Mouse (Mus musculus): ENCODE results near the gene Nr2f1. TPM values are rescaled to one million over a fixed set of nuclear protein-coding genes. Genes with fewer than 3 reads are reported as not detected.
A peak's percentile ranks its signal among the peaks of the same experiment; 100 is the strongest.

Nr2f1 gene
- polyA plus RNA-seq, 1 experiment from 2014 or later, result 6.5 TPM

DNA sequence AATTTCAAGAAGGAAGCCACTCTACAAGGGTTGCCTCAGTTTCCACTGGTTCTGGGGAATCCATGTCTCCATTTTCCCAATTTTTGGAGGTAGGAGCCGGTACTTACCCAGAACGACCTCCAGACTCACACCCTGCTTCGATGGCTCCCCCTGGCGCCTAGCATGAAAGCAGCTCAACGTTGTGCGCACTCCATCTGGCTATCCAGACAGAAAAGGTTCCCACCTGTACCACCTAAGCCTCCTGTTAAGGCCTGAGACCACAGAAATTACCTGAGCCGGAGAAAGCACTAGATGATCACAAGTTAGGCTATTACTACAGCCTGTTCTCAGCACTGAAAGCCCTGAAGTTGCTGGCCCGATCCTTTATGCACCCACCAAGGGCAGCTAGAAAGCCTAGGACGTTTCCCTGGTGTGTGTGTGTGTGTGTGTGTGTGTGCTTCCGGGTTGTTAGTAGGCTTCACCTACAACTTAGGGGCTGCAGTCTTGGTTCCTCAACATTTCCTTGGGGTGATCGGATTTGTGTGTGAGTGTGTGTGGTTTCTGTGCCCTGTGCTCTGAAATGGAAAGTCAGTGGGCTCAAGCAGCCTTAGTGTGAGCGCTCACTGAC is 13.1 kb downstream of the Nr2f1 start:
- H3K36me3 ChIP-seq (ENCODE audit: control insufficient read depth, insufficient read depth, low read length), result 0 out of 2 replicates have a peak, but pooled peaks cover 2% of the 10 kb centered on the region
- no peak overlapping the region for H3K27ac ChIP-seq (ENCODE audit: low read depth, low read length)
- no peak for DNase-seq (ENCODE audit: low spot score)
- peaks cover 89% of the 10 kb centered on the region for H3K27me3 ChIP-seq (replicated peaks; ENCODE audit: control insufficient read depth, insufficient read depth, low read length)
- no peak for ATAC-seq (replicated peaks; ENCODE audit: low FRiP score)
- H3K4me3 ChIP-seq (ENCODE audit: low read depth, low read length), result no peak overlapping the region
- H3K4me2 ChIP-seq, result no peak overlapping the region
- H3K4me1 ChIP-seq (replicated peaks; ENCODE audit: control insufficient read depth, insufficient read depth, low read length), result no peaks in the 10 kb centered on the region
- no peak overlapping the region for H3K9ac ChIP-seq (ENCODE audit: low read depth, low read length)
- WGBS, result 17% methylated on average over 12 of the region's 12 CpGs
- no peaks in the 10 kb centered on the region for H3K9me3 ChIP-seq (ENCODE audit: control insufficient read depth, low read length)

GRCm38 (mm10) chr13:78184786-78185466 is 14.6 kb downstream of the Nr2f1 start:
- WGBS, result 5% methylated on average over 14 of the region's 14 CpGs

GRCm38 (mm10) chr13:78183986-78184385 is 15.6 kb downstream of the Nr2f1 start:
- WGBS, result 10% methylated on average over 5 of the region's 5 CpGs

More at GRCm38 (mm10) chr13:78184786-78185466, 14.6 kb downstream of the Nr2f1 start:
- Histone ChIP-seq H3K9ac (ENCODE audit: low read depth, low read length) (no peak overlapping the region), H3K27ac (ENCODE audit: low read depth, low read length) (no peak overlapping the region), H3K27me3 (replicated peaks; ENCODE audit: control insufficient read depth, insufficient read depth, low read length) (peaks cover 93% of the 10 kb centered on the region), H3K9me3 (ENCODE audit: control insufficient read depth, low read length) (no peaks in the 10 kb centered on the region), H3K36me3 (ENCODE audit: control insufficient read depth, insufficient read depth, low read length) (0 out of 2 replicates have a peak, but pooled peaks cover 2% of the 10 kb centered on the region), H3K4me1 (replicated peaks; ENCODE audit: control insufficient read depth, insufficient read depth, low read length) (no peaks in the 10 kb centered on the region), H3K4me3 (ENCODE audit: low read depth, low read length) (no peak overlapping the region), H3K4me2 (no peak overlapping the region)
- ATAC-seq (replicated peaks; ENCODE audit: low FRiP score) (no peak), DNase-seq (ENCODE audit: low spot score) (no peak)

DNA sequence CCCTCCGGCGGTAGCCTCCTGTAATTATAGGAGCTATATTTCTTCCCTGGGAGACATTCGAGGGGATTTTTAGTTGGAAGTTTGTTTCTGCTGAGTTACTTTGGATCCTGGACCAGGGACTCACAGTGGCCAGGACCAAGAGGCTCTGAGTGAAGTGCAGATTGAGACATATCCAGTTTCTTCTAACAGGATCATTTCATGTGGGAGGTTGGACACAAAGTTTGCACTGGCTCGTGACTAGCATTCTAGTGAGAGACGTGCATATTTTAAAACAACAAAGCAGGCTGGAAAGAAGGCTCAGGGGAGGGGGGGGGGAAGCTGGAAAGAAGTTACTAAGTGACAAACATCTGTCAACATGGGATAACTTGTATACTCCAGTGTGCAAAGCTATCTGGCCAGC is 16.6 kb downstream of the Nr2f1 start:
- H3K4me1 ChIP-seq (replicated peaks; ENCODE audit: control insufficient read depth, insufficient read depth, low read length), result no peaks in the 10 kb centered on the region
- WGBS, result 11% methylated on average over 5 of the region's 5 CpGs
- no peak overlapping the region for H3K9ac ChIP-seq (ENCODE audit: low read depth, low read length)
- H3K4me2 ChIP-seq, result no peak overlapping the region
- no peak for ATAC-seq (replicated peaks; ENCODE audit: low FRiP score)
- H3K27ac ChIP-seq (ENCODE audit: low read depth, low read length), result no peak overlapping the region
- peaks cover 96% of the 10 kb centered on the region for H3K27me3 ChIP-seq (replicated peaks; ENCODE audit: control insufficient read depth, insufficient read depth, low read length)
- H3K4me3 ChIP-seq (ENCODE audit: low read depth, low read length), result no peak overlapping the region
- no peaks in the 10 kb centered on the region for H3K36me3 ChIP-seq (ENCODE audit: control insufficient read depth, insufficient read depth, low read length)
- H3K9me3 ChIP-seq (ENCODE audit: control insufficient read depth, low read length), result no peaks in the 10 kb centered on the region
- DNase-seq (ENCODE audit: low spot score), result no peak

More at GRCm38 (mm10) chr13:78183986-78184385, 15.6 kb downstream of the Nr2f1 start:
- Histone ChIP-seq H3K36me3 (ENCODE audit: control insufficient read depth, insufficient read depth, low read length) (0 out of 2 replicates have a peak, but pooled peaks cover 2% of the 10 kb centered on the region), H3K9ac (ENCODE audit: low read depth, low read length) (no peak overlapping the region), H3K4me3 (ENCODE audit: low read depth, low read length) (no peak overlapping the region), H3K27ac (ENCODE audit: low read depth, low read length) (no peak overlapping the region), H3K4me2 (no peak overlapping the region), H3K27me3 (replicated peaks; ENCODE audit: control insufficient read depth, insufficient read depth, low read length) (peaks cover 95% of the 10 kb centered on the region), H3K9me3 (ENCODE audit: control insufficient read depth, low read length) (no peaks in the 10 kb centered on the region), H3K4me1 (replicated peaks; ENCODE audit: control insufficient read depth, insufficient read depth, low read length) (no peaks in the 10 kb centered on the region)
- ATAC-seq (replicated peaks; ENCODE audit: low FRiP score) (no peak), DNase-seq (ENCODE audit: low spot score) (no peak)

DNA sequence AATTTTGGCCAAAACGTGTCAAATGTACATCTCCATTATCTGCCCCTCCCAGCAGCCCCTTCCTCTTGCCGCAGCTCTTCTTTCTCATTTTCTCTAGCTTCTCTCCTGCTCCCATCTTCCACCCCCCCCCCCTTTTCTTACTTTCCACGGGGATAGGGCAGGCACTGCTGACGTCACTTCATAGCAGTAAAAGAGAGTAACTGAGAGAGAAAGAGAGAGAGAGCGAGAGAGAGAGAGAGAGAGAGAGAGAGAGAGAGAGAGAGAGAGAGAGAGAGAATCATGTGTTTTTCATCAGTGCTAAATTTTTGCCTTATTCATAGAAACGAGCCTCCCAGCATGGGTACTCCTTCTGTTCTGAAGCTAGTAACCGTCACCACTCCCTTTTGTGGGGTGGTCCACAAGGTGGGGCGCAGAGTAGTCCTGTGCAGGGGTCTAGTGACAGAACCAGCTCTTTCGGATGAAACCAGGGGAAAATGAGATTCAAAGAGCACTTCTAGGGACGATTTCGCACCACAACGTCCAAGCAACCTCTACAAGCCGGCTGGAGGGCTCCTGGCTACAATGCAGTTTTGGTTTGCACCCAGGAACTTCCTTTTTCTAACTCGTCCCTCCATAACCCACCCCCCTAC is 17.5 kb downstream of the Nr2f1 start:
- ATAC-seq (replicated peaks; ENCODE audit: low FRiP score) (no peak), DNase-seq (ENCODE audit: low spot score) (no peak)
- Histone ChIP-seq H3K4me3 (ENCODE audit: low read depth, low read length) (no peak overlapping the region), H3K9me3 (ENCODE audit: control insufficient read depth, low read length) (no peaks in the 10 kb centered on the region), H3K27me3 (replicated peaks; ENCODE audit: control insufficient read depth, insufficient read depth, low read length) (peaks cover 96% of the 10 kb centered on the region), H3K9ac (ENCODE audit: low read depth, low read length) (no peak overlapping the region), H3K36me3 (ENCODE audit: control insufficient read depth, insufficient read depth, low read length) (no peaks in the 10 kb centered on the region), H3K4me2 (no peak overlapping the region; the same call in 1 of the 2 replicates), H3K4me1 (replicated peaks; ENCODE audit: control insufficient read depth, insufficient read depth, low read length) (no peaks in the 10 kb centered on the region), H3K27ac (ENCODE audit: low read depth, low read length) (no peak overlapping the region)
- 4% methylated on average over 14 of the region's 14 CpGs for WGBS

- DNase-seq (ENCODE audit: low spot score) (no peak), ATAC-seq (replicated peaks; ENCODE audit: low FRiP score) (no peak)
- H3K27ac ChIP-seq (ENCODE audit: low read depth, low read length), result no peak overlapping the region
- 2% methylated on average over 44 of the region's 44 CpGs for WGBS
- H3K36me3 ChIP-seq (ENCODE audit: control insufficient read depth, insufficient read depth, low read length), result no peaks in the 10 kb centered on the region
- H3K27me3 ChIP-seq (replicated peaks; ENCODE audit: control insufficient read depth, insufficient read depth, low read length), result peaks cover 93% of the 10 kb centered on the region
- no peak overlapping the region for H3K4me3 ChIP-seq (ENCODE audit: low read depth, low read length)
- no peaks in the 10 kb centered on the region for H3K9me3 ChIP-seq (ENCODE audit: control insufficient read depth, low read length)
- H3K9ac ChIP-seq (ENCODE audit: low read depth, low read length), result no peak overlapping the region
- no peaks in the 10 kb centered on the region for H3K4me1 ChIP-seq (replicated peaks; ENCODE audit: control insufficient read depth, insufficient read depth, low read length)
- H3K4me2 ChIP-seq, result peak overlapping the region; percentile 28
These were observed 18.3 kb downstream of the Nr2f1 start for GRCm38 (mm10) chr13:78181071-78181929.

DNA sequence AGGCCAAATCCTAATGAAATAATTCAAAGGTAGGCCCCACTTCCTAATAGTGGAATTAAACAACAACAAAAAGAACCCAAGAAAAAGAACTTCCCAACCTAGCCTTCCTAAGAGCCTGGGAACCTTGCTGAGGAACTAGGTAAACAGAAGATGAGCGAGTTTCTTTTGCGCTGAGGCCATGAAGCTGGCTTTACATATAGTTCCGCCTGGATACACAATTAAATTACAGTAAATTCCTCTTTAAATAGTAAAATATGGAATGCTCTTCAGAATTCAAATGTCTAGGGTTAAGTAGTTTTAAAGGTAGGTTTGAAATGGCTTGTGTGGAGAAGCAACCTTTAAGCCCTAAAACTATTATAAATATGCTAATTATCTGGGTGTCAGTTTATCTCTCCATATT is 19.3 kb downstream of the Nr2f1 start:
- H3K4me1 ChIP-seq (replicated peaks; ENCODE audit: control insufficient read depth, insufficient read depth, low read length), result no peaks in the 10 kb centered on the region
- WGBS, result 20% methylated on average over 3 of the region's 3 CpGs
- H3K27ac ChIP-seq (ENCODE audit: low read depth, low read length), result no peak overlapping the region
- no peak overlapping the region for H3K4me3 ChIP-seq (ENCODE audit: low read depth, low read length)
- H3K36me3 ChIP-seq (ENCODE audit: control insufficient read depth, insufficient read depth, low read length), result no peaks in the 10 kb centered on the region
- no peaks in the 10 kb centered on the region for H3K9me3 ChIP-seq (ENCODE audit: control insufficient read depth, low read length)
- no peak for DNase-seq (ENCODE audit: low spot score)
- no peak overlapping the region for H3K9ac ChIP-seq (ENCODE audit: low read depth, low read length)
- no peak for ATAC-seq (replicated peaks; ENCODE audit: low FRiP score)
- no peak overlapping the region for H3K4me2 ChIP-seq
- peaks cover 88% of the 10 kb centered on the region for H3K27me3 ChIP-seq (replicated peaks; ENCODE audit: control insufficient read depth, insufficient read depth, low read length)

DNA sequence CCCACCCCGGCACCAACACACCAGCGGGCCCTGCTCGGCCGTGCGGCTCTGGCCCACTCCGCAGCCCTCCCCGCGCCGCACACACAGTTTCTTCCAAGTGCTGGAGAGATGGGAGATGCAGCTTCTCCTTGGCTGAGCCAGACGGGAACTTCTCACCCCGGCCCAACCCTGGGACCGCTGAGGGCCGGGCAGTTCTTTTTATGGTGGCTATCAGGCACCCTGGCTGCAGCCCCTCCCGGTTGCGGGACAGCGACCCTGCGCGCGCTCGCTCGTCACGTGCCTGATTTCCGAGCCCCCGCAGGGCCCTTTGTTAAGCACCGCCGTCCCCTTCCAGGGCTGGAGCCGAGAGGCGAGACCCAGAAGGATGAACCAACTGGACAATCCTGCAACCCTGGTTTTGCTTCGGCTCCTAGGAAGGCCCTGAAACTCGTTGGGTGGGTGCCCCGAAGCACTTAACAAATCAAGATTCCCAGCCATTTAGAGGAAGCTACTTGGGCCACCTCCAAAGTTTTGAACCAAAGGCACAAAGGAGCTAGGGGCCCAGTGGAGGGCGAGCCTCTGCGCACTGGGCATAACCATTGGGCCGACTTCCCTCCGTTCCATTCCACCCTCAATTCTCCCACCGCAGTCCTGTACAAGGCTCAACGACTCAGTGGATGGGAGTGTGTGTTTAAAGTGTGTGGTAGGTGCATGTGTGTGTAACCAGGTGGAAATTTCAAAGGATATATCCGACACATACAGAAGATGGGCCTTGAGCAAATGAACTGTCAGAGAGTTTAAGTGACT is 20.1 kb downstream of the Nr2f1 start:
- Histone ChIP-seq H3K4me2 (peak overlapping the region; percentile 38), H3K4me1 (replicated peaks; ENCODE audit: control insufficient read depth, insufficient read depth, low read length) (no peaks in the 10 kb centered on the region), H3K9ac (ENCODE audit: low read depth, low read length) (no peak overlapping the region), H3K9me3 (ENCODE audit: control insufficient read depth, low read length) (no peaks in the 10 kb centered on the region), H3K4me3 (ENCODE audit: low read depth, low read length) (peak overlapping the region; percentile 22), H3K27ac (ENCODE audit: low read depth, low read length) (no peak overlapping the region), H3K27me3 (replicated peaks; ENCODE audit: control insufficient read depth, insufficient read depth, low read length) (peaks cover 86% of the 10 kb centered on the region), H3K36me3 (ENCODE audit: control insufficient read depth, insufficient read depth, low read length) (no peaks in the 10 kb centered on the region)
- no peak for ATAC-seq (replicated peaks; ENCODE audit: low FRiP score)
- DNase-seq (ENCODE audit: low spot score), result no peak
- WGBS, result 3% methylated on average over 38 of the region's 38 CpGs

All from liver, embryonic 11.5 days (tissue).